Mouse (Mus musculus) induced T-regulatory cell, adult 2 months (primary cell): ENCODE measurements around the gene Atp6v1e2.

Experiments
- DNase-seq: peaks from one replicate; pipeline ENCODE4 v3.0.0-alpha.2; 2012; ENCODE audit warnings: low read depth

The Atp6v1e2 gene

GRCm38 (mm10) chr17:86915540-86915939, 32.2 kb downstream of the Atp6v1e2 start:
- no peak for DNase-seq

GRCm38 (mm10) chr17:86913003-86913607, 34.6 kb downstream of the Atp6v1e2 start:
- no peak for DNase-seq

DNA sequence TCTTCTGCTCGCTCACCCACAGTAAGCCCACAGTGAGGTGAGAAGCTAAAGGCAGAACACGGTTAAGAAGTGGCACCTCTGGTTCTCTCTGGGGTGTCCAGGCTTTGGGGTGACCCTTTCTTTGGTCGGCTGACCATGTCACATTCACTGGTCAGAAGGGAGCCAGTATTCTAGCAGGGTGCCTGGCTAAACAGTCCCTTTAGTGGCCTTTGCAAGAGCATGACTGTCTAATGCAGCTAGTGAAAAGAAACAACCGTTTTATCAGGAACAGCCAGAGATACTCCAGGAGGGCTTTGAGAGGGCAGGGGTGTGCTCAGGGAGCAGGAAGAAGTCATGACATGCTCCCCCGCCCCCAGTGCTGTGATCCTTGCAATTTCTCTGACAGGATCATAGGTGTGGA, 36.4 kb downstream of the Atp6v1e2 start:
- no peak for DNase-seq

GRCm38 (mm10) chr17:86909733-86910495, 37.8 kb downstream of the Atp6v1e2 start:
- no peak for DNase-seq

- DNase-seq = no peak
Observed at GRCm38 (mm10) chr17:86908316-86908715, 39.4 kb downstream of the Atp6v1e2 start.

GRCm38 (mm10) chr17:86907092-86907491, 40.6 kb downstream of the Atp6v1e2 start:
- DNase-seq = no peak

DNA sequence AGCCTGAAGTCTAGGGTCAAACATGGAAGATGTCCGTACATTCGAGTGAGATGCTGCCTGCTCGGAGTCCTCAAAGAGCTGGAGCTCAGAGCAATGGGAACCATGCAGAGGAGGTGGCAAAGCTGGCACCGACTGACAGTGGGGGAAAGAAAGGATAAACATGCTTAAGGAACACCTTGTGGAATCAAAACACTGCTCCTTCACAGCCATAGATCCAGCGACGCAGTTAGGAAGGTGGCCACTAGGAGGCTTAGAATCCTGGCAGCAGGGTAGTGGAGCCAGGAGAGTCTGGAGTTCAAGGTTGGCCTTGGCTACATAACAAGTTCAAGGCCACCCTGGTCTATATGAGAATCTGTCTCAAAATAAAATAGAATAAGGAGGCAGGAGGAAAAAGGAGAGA, 41.1 kb downstream of the Atp6v1e2 start:
- peak; percentile 39 for DNase-seq

DNA sequence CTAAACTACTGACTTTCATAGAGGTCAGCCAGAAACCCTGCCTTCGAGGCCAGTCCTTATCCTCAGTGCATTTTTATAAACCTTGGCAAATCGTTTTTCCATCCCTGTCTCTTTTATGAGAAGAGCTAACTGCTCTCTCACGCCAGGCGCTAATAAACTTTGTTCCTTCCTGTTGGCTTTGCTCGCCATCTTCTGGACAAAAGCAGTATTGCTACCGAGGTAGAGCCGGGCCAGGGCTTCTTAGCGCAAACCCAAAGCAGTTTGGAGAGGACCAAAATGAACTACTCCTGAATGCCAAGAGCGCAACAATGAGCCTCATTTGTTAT, 41.6 kb downstream of the Atp6v1e2 start:
- DNase-seq = peak; percentile 86

DNA sequence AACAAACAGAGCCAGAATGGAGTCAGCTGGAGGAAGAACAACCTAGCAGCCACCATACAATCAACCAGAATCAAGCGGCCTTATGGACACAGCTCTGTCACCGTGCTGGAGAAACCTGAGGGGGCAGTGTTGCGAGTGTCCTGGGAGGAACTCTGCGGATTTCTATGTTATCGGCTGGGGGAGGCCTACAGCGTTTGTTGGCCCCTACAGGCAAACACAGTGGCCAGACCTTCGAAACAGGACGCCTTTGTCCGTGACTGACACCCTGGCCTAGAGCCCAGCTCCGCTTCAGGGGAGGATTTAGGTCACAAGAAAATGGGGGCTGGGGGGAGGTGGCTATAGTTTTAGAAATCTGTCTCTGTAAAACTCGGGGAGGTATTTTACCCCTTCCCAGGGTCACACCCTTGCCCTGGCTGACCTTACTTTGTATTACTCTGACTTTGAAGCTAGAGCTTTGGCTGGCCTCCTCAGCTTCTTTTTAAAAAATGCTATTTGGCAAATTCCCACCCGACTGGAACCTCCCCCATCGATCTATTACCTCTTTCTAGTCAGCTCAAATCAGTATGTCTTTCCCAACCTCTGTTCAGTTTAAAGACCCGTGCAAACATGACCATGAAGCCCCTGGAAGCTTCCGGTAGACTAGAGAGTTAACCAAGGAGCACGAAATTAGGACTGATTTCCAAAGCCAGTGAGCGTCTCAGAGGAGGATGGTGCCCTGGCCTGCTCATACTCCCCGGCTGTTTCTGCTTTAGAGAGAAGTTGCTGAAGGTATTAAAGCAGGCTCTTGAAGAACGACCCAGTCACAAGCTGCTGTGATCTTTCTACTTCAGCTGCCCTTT, 42.2 kb downstream of the Atp6v1e2 start:
- no peak for DNase-seq

DNA sequence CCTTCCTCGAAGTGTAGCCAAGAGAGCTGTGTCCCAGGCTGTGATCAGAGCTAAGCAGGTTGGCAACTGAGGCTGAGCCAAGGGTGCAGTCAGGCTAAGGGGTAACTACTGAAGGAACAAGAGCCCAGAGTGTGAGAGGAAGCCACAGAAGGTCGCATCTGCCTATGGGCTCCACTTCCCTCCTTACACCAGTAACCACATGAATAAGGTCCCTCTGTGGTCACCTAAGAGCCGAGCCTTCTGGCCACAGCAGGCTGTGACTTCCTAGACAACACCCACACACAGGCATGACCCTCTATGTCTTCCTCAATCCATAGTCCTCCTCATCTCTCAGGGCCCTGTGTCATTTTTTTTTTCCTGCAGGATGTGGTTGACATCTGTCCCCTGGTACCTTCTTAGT, 43.5 kb downstream of the Atp6v1e2 start:
- DNase-seq = peak; percentile 32

GRCm38 (mm10) chr17:86903596-86903995, 44.1 kb downstream of the Atp6v1e2 start:
- DNase-seq = peak; percentile 57

DNA sequence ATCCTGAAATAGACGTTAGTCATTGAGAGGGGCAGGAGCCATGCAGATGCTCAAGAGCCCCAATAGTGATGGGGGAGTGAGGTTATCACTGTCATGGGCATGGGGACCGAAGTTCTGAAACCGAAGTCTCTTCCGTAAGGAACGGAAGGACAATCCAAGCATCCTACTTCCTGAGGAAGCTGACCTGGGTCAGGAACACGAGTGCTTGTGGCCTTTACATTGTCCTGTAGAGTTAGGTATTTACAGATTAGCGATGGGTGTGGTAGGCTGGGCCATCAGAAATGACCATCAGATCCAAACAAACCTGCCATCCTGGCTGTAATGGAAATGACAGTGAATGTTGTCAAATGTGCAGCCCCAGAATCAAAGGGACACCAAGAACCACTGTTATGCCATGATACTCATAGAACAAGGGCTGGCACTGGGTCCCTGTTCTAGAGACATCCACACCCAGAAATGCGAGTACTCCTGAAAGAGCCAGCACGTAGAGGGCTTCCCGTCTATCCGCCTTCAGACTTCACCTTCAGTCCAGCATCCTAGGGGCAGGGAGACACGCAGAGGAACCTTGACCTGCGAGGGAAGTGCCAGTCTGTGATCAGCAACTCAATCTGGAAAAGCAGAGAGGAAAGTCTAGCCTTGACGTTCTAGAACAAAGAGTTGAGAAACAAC, 45.2 kb downstream of the Atp6v1e2 start:
- no peak for DNase-seq

DNA sequence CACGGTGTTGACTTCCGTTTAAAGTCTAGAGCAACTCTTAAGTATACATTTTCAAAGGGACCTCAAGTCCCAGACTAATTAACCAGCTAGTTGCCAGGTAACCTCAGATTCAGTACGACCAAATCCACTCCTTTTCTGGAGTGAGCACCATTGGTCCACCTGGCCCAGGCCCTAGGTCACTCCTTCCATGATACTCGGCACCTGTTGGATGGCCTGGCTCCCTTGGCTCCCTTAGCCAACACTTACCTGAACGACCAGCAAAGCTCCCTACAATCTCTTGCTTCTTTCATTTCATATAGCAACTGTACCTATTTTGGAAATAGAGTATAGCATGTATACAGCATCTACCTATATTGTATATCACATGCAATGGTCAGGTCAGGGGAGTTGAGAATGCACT, 47.1 kb downstream of the Atp6v1e2 start:
- no peak for DNase-seq

GRCm38 (mm10) chr17:86899821-86900220, 47.9 kb downstream of the Atp6v1e2 start:
- DNase-seq = no peak

- no peak for DNase-seq
Observed at GRCm38 (mm10) chr17:86897486-86898165, 50.1 kb downstream of the Atp6v1e2 start.

GRCm38 (mm10) chr17:86895191-86895590, 52.5 kb downstream of the Atp6v1e2 start:
- no peak for DNase-seq
